Mouse (Mus musculus): ENCODE measurements around the gene Fermt2.

Fermt2 gene

GRCm38 (mm10) chr14:45529411-45530363 lies at the start of gene Fermt2:
Gene Fermt2 (minus strand): TSS chr14:45530118.
- DNase-seq (ENCODE audit: low spot score): peak; percentile 84

GRCm38 (mm10) chr14:45566066-45566937 lies 36.4 kb upstream of the Fermt2 start:
- peak; percentile 54 for DNase-seq (ENCODE audit: low spot score)

GRCm38 (mm10) chr14:45565216-45566065 lies 35.5 kb upstream of the Fermt2 start:
- peak; percentile 19 for DNase-seq (ENCODE audit: low spot score)

GRCm38 (mm10) chr14:45563577-45563976 lies 33.7 kb upstream of the Fermt2 start:
- DNase-seq (ENCODE audit: low spot score): peak; percentile 44

- DNase-seq (ENCODE audit: low spot score): no peak
Measured at GRCm38 (mm10) chr14:45561681-45562080, 31.8 kb upstream of the Fermt2 start.

- DNase-seq (ENCODE audit: low spot score): no peak
Measured at GRCm38 (mm10) chr14:45559018-45559417, 29.1 kb upstream of the Fermt2 start.

GRCm38 (mm10) chr14:45554336-45554735 lies 24.4 kb upstream of the Fermt2 start:
- DNase-seq (ENCODE audit: low spot score): no peak

GRCm38 (mm10) chr14:45553854-45554253 lies 23.9 kb upstream of the Fermt2 start:
- DNase-seq (ENCODE audit: low spot score): peak; percentile 39

- no peak for DNase-seq (ENCODE audit: low spot score)
Measured at GRCm38 (mm10) chr14:45552431-45552830, 22.5 kb upstream of the Fermt2 start.

- DNase-seq (ENCODE audit: low spot score): no peak
Measured at GRCm38 (mm10) chr14:45551121-45551768, 21.3 kb upstream of the Fermt2 start.

GRCm38 (mm10) chr14:45550010-45550647 lies 20.2 kb upstream of the Fermt2 start:
- no peak for DNase-seq (ENCODE audit: low spot score)

- DNase-seq (ENCODE audit: low spot score): no peak
Measured at GRCm38 (mm10) chr14:45548118-45548517, 18.2 kb upstream of the Fermt2 start.

- no peak for DNase-seq (ENCODE audit: low spot score)
Measured at GRCm38 (mm10) chr14:45544905-45545304, 15.0 kb upstream of the Fermt2 start.

- no peak for DNase-seq (ENCODE audit: low spot score)
Measured at GRCm38 (mm10) chr14:45544026-45544425, 14.1 kb upstream of the Fermt2 start.

GRCm38 (mm10) chr14:45539659-45540468 lies 9.9 kb upstream of the Fermt2 start:
- peak; percentile 61 for DNase-seq (ENCODE audit: low spot score)

GRCm38 (mm10) chr14:45530364-45531345 lies 737 bp upstream of the Fermt2 start:
- no peak for DNase-seq (ENCODE audit: low spot score)

GRCm38 (mm10) chr14:45528861-45529260 lies 1.1 kb downstream of the Fermt2 start:
- peak; percentile 16 for DNase-seq (ENCODE audit: low spot score)

- no peak for DNase-seq (ENCODE audit: low spot score)
Measured at GRCm38 (mm10) chr14:45515771-45516170, 14.1 kb downstream of the Fermt2 start.

GRCm38 (mm10) chr14:45510787-45511186 lies 19.1 kb downstream of the Fermt2 start:
- no peak for DNase-seq (ENCODE audit: low spot score)
